Mouse (Mus musculus) right cerebral cortex, postnatal 4 days (tissue): ENCODE results near the gene Ap2a2.

Source experiments
- DNase-seq: peaks from one replicate; pipeline ENCODE4 v3.0.0-alpha.2; 2022

Ap2a2 gene

GRCm38 (mm10) chr7:141561682-141562391, at the start of gene Ap2a2:
TSS of gene Ap2a2 (plus strand) at chr7:141562173.
- DNase-seq: peak; percentile 96

- no peak for DNase-seq
These were observed 44.3 kb upstream of the Ap2a2 start for GRCm38 (mm10) chr7:141517638-141518037.

- no peak for DNase-seq
These were observed 43.7 kb upstream of the Ap2a2 start for GRCm38 (mm10) chr7:141518296-141518695.

GRCm38 (mm10) chr7:141518926-141519325, 43.0 kb upstream of the Ap2a2 start:
- DNase-seq: no peak

GRCm38 (mm10) chr7:141519795-141520194, 42.2 kb upstream of the Ap2a2 start:
- DNase-seq: no peak

- no peak for DNase-seq
These were observed 39.0 kb upstream of the Ap2a2 start for GRCm38 (mm10) chr7:141523007-141523406.

GRCm38 (mm10) chr7:141524271-141524670, 37.7 kb upstream of the Ap2a2 start:
- DNase-seq: no peak

- peak; percentile 68 for DNase-seq
These were observed 37.0 kb upstream of the Ap2a2 start for GRCm38 (mm10) chr7:141524760-141525579.

- DNase-seq: no peak
These were observed 36.4 kb upstream of the Ap2a2 start for GRCm38 (mm10) chr7:141525580-141525925.

- DNase-seq: no peak
These were observed 26.4 kb upstream of the Ap2a2 start for GRCm38 (mm10) chr7:141535570-141535969.

- DNase-seq: no peak
These were observed 23.0 kb upstream of the Ap2a2 start for GRCm38 (mm10) chr7:141538852-141539555.

- DNase-seq: peak; percentile 97
These were observed 22.2 kb upstream of the Ap2a2 start, which contains the start of gene Chid1 for GRCm38 (mm10) chr7:141539556-141540311. TSS of gene Chid1 (minus strand) at chr7:141539857.

GRCm38 (mm10) chr7:141540312-141541081, 21.5 kb upstream of the Ap2a2 start:
- peak; percentile 34 for DNase-seq

GRCm38 (mm10) chr7:141541681-141542080, 20.3 kb upstream of the Ap2a2 start:
- DNase-seq: no peak

GRCm38 (mm10) chr7:141542588-141542987, 19.4 kb upstream of the Ap2a2 start:
- DNase-seq: no peak

GRCm38 (mm10) chr7:141544654-141545053, 17.3 kb upstream of the Ap2a2 start:
- DNase-seq: peak; percentile 29

GRCm38 (mm10) chr7:141549432-141550061, 12.4 kb upstream of the Ap2a2 start:
- no peak for DNase-seq

- no peak for DNase-seq
These were observed 11.5 kb upstream of the Ap2a2 start for GRCm38 (mm10) chr7:141550464-141550863.

GRCm38 (mm10) chr7:141558329-141558776, 3.6 kb upstream of the Ap2a2 start:
- no peak for DNase-seq

- no peak for DNase-seq
These were observed 3.0 kb upstream of the Ap2a2 start for GRCm38 (mm10) chr7:141558946-141559345.

- DNase-seq: no peak
These were observed 2.1 kb upstream of the Ap2a2 start for GRCm38 (mm10) chr7:141559726-141560325.
